Mouse (Mus musculus) urinary bladder, postnatal 14 days (tissue): ENCODE data around the gene Fam184b.

ENCODE experiments used
- DNase-seq: peaks from one replicate; pipeline ENCODE4 v3.0.0; 2021; ENCODE audit warnings: low spot score

Gene Fam184b

DNA sequence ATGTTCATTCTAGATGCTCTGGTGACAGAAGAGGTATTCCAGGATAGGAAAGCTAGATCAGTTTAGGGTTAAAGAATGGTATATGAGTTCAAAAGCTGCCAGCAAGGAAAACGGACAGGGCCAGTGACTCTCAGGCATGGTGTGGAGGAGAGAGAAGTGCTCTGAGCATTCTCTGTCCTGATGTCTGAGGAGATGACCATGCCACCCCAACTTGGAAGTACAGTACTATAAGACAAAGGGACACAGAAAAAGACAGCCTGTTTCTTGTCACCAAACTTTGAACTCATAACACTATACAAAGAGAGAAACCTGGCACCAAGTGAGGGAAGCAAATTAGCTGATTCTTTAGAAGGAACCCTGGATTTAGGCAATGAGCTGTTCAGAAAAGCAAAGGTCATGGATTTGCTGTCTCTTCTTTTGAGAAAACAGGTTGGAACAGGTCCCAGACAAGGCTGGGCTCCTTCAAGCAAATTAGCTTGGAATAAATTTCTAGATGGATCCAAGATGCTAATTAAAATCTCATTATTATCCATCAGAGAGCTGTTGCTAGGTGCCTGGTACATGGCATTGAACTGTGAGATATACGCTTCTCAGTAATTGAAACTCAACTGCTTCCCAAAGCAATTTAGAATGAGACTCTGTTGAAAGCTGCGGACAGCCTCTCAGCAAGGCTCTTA is 43.9 kb downstream of the Fam184b start:
- DNase-seq: no peak

DNA sequence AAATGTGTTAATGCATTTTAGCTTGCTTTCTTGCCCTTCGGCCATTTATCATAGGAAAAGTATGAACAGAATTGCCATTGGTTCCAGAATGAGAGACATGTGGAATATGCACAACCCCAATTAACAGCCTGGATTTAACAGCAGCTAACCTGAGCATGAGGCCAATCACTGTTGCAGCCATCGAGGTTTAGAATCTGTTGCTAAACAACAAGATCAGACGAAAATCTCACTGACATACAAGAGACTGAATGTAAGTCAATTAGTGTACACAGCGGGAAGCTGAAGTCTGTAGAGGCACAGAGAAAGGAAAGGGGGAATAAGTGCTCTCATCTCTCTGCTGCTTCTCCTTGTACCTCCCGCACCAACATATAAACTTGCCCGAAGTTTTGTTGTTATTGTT is 46.1 kb downstream of the Fam184b start:
- DNase-seq: no peak

DNA sequence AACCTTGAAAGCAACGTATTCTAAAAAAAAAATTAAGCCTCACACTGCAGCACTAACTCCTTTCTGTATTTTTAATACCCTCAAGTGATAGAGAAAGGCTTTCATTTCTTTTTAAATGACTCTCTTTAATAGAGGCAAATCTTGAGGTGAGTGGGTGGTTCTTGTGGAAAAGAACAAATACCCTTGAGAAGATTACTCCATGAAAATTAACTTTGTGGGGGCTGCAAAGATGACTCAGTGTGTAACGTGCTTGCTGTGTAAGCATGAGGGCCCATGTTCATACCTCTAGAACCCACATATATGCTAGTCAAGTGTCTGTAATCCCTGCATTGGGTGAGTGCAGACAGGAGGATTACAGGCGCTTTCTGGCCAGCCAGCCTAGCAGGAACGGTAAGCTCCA is 49.3 kb downstream of the Fam184b start:
- no peak for DNase-seq

DNA sequence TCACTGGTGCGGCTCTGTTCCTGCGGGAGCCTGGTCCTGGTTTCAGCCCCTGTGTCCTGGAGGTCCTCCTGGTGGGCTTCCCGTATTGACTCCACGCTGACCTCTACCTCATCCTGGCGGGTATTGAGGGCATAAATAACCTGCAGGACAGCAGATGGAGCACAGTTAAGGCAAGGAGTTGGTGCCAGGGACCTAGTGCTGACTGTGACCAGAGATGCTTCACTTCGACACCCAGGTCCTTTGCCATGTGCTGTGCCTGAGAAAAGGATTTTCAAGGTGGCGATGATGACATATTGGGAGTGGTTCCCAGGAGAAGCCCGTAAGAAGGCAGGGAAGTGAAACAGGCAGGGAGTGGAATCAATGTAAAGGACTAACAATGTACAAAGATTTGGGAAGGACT is 54.8 kb downstream of the Fam184b start:
- DNase-seq: no peak

DNA sequence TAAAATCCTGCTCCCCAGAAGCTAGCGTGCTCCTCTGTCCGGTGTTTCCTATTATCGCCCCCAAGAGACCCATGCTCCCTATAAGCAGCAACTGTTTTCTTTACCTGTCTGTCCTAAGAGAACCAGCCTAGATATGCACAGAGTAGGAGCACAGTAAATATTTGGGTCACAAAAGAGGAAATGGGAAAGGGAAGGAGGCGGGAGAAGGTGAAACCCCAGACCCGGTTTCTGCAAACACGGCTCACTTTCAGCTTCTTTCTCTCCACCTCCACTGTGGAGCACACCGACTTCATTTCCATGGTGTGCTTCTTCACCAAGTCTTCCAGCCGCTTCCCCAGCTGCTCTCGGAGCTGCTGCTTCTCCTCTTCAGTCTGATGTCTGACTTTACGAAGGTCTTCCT is 59.1 kb downstream of the Fam184b start:
- no peak for DNase-seq

DNA sequence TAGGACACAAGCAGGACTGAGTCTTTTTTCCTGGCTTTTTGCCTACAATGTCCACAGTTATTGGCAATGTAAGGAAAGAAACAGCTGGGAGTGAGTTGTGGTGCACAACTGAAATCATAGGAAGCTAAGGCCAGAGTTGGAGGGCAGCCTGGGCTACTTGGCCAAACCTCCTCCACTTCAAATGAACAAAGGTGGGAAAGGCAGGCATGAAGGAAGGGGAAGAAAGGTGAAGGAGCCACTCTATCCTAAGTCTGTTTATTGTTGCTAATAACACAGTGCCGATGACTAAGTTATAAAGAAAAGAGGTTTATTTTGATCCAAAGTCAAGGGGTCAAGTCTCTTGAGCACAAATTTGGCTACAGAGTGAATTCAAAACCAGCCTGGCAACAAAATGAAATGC is 62.0 kb downstream of the Fam184b start:
- DNase-seq: no peak

DNA sequence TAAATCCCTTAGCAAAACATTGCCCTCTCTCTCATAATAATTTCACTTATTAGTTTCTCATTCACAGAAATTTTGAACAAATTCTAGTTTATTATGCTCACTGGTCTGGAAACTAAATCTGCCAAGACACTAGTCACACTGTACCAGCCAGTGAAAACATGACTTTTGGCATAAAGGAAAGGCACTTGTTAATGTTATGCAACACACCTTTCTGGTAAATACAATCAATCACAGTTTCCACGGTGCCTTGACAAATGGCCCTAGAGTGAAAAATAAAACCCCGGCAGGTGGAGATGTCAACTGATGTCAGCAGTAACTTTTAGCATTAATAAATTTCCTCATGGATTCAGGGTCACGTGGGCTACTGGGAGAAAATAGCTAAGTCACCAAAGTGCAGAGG is 62.7 kb downstream of the Fam184b start:
- no peak for DNase-seq

DNA sequence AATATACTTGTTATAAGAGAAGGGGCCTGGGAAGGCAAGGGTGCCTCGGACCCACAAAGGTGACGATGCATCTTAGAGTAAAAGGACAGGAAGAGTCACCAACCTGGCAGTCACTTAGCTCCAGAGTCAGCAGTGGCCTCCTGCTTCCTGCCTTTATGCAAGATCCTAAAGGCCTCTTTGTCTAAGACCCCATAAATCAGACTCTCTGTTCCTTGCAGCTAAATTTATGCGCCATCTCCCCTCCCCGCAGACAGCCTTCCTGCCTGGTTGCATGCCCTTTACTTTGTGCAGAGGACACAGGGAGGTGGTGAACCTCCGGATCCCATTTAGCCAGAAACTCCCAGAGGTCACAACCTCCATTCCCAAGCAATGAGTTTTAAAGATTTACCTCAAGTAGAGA is 66.6 kb downstream of the Fam184b start:
- DNase-seq: no peak

DNA sequence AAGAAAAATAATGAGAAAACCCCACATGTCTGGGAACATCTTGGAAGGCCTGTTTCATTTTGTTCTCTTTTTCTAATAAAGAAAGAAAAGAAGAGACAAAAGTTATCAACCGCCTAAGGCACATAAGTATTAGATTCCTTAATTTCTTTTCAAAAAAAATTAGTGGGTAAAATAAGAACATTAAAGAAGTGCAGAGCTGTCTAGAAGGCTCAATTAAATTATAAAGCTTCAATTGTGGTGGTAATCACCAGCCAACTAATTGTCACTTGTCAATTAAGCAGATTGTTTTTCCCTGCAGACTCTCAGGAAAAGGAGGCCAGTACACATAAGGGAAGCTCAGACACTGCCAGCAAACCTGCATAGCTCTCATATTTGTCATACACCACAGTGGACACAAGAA is 73.6 kb downstream of the Fam184b start:
- DNase-seq: no peak

DNA sequence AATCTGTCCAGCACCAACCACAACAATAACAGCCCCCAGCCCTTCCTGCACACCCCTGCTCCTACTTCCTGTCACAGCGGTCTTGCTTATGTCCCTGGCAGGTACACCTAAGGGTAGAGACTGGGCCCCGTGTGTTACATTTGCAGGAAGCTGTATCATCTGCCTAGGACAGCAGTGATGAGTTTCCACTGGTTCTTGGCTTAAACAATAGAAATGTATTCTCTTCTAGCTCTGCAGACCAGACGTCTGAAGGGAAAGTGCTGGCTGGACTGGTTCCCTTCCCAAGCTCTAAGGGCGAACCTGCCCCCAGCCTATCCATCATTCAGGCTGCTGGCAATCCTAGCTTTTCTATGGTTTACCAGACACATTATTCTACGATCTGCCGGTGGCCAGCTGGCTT is 75.4 kb downstream of the Fam184b start:
- no peak for DNase-seq

DNA sequence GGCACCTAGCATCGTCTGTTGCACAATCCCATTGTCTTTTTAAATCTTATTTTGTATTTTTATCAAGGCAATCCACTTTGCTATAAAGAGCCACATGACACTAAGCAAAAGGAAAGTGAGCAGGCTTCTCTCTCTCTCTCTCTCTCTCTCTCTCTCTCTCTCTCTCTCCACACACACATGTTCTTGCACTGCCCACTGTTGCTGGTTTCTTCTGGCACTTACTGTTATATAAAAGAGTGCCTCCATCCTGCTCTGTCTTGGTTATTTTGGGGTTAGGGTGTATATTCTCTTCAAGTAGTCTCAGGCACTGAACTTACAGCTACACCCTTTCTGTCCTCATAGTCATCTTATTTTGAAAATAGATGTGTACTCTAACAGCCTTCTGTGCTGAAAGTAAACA is 89.8 kb downstream of the Fam184b start:
- DNase-seq: no peak

DNA sequence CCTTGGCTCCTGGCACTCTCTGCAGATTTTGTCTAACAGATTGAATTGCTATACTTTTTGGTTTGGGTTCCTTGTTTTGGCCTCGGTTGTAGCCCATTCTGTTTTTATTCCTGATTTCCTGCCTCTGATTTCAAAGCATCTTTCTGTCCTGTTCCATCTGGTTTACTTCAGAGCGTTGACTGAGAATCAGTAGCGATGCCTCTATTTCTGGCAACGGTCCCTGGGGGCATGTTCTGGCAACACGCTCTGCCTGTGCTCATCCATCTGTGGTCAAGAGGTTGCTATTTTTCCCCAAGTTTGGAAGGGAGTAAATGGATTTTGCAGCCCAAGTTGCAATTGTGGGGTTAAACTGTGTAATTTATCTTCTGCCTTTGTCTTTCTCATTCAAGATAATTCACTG is 96.0 kb downstream of the Fam184b start:
- no peak for DNase-seq

DNA sequence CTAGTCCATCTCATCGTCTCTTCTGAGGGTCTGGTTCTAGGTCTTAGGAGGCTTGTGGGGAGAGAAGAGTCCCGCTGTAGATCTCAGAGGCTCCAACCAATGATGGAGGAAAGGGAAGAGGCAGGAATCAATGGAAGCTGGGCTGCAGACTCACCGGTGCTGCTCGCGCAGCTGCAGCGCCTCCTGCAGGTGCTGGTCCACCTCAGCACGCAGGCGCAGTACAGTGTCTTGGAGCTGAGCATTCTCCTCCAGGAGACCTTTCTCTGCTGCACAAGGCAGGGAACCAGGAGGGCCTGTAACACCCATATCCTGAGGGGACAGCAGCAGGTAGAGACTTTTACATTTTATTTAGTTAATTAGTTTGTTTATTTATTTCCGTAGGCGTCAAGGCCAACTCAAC is 99.9 kb downstream of the Fam184b start:
- DNase-seq: no peak

DNA sequence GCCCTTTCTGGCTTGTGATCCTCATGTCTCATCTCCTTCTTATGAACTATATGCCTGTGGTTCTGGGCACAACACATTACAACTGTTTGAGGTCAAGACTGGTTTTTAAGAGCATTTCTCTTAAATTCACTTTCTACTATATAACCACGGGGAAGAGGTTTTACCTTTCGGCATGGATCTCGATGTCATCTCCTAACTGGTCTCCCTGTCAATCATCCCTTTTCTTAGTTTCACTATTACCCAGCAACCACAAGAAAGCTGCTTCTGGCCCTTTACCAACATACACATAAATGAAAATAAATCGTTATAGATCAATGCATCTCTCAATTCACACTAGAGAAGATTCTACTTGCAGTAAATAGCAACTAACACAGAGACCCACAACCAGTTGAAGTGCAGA is 104.2 kb downstream of the Fam184b start:
- no peak for DNase-seq

DNA sequence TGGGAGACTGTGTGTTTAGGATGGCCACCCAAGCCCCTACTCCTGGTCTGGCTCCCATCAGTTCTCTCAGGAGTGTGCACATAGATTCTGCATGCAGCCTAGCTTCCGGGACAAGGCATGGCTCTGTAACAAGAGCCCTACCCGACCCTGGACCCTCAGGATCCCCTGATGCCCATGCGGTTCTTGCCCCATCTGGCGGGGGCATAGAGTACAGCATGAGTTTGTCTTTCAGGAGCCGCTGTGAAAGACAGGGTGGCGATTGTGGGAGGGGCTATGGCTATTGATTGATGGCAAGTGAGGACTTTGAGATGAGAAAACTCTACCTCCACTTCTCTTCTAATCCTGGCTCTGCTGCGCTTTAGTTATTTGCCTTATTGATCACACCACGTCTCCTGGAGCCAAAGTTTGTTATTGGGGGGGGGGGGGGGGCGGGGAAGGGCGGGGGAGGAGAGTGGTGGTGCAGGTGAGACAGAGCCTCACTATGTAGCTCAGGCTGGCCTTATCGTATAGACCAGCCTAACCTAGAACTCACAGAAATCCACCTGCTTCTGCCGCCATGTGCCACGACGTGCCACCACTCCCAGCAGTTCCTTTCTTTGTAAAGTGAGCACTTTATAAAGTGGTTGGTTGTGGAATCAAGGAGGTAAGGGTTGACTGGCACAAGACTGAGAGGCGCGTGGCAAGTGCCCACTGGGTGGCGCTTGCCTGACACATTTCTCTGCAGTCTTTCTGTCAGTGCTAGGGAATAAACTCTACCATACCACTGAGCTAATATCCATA is 104.9 kb downstream of the Fam184b start:
- DNase-seq: peak; percentile 54

DNA sequence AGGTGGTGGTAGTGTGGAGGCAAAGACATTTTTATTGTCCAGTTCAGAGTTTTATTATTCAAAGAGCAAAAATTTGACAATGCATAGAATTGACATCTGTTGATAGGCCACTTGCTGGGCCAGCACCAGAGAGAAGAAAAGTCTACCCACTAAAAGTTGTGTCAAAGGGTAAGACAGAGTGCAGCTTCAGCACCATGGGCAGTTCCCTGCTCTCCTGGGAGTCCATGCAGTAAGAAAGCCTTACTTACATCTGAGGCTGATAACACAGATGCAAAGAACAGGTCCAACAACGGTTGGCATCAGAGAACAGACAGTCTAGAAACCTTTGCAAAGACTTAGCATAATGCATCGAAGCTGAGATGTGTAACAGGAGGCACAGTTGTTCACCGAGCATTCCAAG is 109.7 kb downstream of the Fam184b start:
- peak; percentile 27 for DNase-seq

DNA sequence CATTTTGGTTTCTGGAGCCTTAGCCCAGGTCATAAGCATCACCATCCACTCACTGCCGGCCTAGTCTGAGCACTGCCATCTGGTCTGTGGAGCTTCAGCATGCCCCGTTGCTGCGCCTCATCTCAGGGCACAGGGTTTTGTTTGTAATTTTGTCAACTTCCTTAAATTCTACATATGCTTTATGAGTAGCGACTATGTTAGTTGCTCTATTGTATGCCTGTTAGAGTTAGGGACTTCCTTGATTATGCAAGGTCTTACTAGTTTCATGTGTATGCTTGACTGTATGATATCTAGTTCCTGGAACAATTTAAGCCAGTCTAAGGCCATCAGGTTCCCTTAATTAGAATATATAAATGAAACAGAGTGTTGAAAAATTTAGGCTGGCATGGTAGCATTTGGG is 113.1 kb downstream of the Fam184b start:
- no peak for DNase-seq

DNA sequence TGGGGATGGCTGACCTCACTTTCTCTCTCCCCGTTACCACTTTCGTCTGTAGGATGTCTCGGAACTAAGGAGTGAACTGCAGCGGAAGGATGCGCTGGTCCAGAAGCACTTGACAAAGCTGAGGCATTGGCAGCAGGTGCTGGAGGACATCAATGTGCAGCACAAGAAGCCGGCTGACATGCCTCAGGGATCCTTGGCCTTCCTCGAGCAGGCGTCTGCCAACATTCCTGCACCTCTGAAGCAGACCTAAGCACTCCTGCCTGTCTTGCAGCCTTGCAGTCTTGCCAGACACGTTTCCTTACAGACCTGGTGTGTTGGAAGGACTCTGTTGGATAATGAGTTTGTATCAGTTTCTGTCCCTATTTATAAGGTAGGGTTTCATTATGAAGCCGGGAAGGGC is 114.3 kb downstream of the Fam184b start:
- no peak for DNase-seq

DNA sequence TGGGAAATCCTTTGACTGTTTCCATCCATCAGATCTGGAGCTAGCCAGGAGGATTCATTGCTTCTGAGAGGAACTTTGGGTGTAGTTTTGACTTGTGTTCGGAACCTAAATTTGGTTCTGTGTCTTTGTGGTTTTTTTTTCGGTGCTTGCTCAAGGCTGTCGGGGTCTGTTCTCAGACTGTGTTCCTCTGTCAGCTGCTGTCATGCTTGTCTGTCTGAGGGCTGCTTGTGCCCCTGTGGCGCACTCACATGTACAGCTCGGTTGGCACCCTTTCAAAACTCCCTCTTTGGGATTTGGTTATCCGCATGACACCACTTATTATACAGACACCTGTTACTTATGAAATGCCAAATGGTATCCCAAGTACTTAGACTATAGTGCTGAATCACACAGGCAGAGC is 117.8 kb downstream of the Fam184b start:
- no peak for DNase-seq

DNA sequence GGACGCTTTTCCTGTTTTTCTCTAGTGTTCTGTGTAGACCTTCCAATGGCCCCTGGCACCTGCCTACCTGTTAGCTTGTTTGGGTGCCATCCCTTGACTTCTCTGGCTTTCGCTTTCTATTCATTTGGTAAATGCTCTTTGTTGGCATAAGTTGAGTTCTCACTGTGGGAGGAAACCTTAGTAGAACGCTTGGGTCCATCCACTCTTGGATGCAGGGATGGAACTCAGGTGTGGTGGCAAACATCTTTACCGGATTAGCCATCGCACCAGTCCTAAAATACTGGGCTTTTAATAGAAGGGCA is 118.7 kb downstream of the Fam184b start:
- no peak for DNase-seq

DNA sequence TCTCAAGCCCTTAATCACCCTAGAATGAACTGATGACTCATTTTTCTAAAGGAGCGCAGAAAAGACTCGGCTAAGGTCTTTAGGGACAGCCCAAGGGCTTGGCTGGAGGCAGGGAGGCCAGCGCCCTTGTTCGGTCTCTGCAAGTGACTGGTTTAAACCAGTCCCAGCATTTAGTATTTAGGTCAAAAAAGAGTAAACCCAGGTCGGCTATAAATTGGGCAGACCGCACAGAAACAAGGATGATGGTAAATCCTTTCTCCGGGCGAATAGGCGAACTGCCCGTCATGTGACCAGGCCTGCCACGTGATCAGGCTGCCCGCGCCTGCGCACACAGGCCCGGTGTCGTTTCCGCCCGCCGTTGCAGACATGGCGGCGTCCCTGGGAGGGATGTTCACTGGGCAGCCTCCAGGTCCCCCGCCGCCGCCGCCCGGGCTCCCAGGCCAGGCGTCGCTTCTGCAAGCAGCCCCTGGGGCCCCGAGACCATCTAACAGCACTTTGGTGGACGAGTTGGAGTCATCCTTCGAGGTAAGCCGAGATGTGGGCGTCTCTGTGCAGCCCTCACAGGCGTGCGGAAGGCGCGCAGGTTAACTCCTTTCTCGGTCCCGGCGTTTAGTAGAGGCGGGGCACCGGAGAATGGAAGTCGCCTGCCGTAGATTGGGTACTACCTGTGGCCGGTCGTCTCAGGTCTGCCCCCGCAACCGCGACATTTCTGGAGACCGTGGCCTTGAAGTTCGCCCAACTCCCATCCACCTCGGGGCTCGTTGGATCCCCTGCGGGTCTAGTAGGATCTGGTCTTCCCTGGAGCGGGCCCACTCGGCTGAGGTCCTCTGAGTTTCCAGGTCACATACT is 119.2 kb downstream of the Fam184b start, which contains the start of gene Med28:
Med28 (plus strand) TSS at position 270 of the 849 bp plus-strand sequence.
- peak; percentile 96 for DNase-seq

DNA sequence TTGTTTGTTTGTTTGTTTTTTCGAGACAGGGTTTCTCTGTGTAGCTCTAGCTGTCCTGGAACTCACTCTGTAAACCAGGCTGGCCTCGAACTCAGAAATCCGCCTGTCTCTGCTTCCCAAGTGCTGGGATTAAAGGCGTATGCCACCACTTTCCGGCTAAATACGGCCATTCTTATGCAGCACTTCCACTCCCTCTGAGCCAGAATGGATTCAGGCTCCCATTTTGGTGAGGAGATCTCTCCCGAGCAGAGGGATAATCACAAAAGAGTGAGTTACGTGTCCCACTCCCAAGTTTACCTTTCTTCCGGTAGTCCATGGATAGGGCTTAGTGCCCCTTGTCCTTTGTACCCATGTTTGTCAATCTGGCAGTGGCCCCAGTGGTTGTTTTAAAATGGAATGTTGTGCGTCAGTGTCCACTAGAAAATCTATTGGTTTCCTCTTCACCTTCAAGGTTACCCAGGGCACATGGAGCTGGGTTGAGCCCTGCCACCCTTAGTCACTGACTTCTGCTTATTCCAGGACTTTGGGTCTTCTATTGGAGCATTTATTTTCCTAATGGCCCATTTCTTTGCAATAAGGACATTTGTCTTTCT is 124.2 kb downstream of the Fam184b start:
- DNase-seq: no peak

DNA sequence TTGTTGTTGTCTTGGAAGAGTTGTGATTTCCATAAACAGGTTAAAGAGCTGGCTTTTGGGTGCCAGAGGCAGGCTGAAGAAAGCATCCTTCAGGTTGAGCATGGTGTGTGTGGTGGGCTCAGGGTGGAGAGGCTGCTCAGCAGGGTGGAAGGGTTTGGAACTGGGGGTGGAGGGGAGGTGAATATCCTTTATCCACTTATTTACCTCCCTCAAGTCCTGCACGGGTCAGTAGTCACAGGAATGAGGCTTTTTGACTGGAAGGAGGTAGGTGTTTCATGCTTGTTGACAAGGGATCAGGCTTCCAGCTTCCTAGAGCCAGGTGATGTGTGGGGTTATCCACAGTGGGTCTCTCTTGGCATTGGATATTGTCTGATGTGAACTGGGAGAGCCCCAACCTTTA is 124.8 kb downstream of the Fam184b start:
- DNase-seq: no peak
